Mouse (Mus musculus) effector memory CD4-positive, alpha-beta T cell, adult 5 months (primary cell): ENCODE results near the gene Vwa1. TPM values are rescaled to one million over a fixed set of nuclear protein-coding genes. Genes with fewer than 3 reads are reported as not detected.

ENCODE experiments used
- polyA plus RNA-seq: library from polyadenylated mRNA; unstranded; fragments of 100-300 nt; shearing (Covaris generic); gene quantifications from one replicate; pipeline ENCODE4 v1.2.1, GENCODE M21; 2017

Gene Vwa1
- polyA plus RNA-seq = 0.14 TPM

GRCm38 (mm10) chr4:155774280-155774754, at the start of gene Vwa1:
Vwa1 (minus strand) TSS chr4:155774698.

GRCm38 (mm10) chr4:155811929-155812664, 37.6 kb upstream of the Vwa1 start, which contains the start of gene Ccnl2:
Ccnl2 (plus strand) TSS chr4:155812489.

GRCm38 (mm10) chr4:155802741-155803339, 28.3 kb upstream of the Vwa1 start, which contains the start of gene Mrpl20:
Mrpl20 (plus strand) TSS chr4:155802878.

GRCm38 (mm10) chr4:155790021-155790489, 15.6 kb upstream of the Vwa1 start, which contains the start of gene Ankrd65:
Ankrd65 (plus strand) TSS chr4:155790439.

GRCm38 (mm10) chr4:155785819-155786218, 11.3 kb upstream of the Vwa1 start, which contains the start of gene Tmem88b:
Tmem88b (minus strand) TSS chr4:155785874.

GRCm38 (mm10) chr4:155760613-155761355, 13.7 kb downstream of the Vwa1 start, which contains the start of gene Atad3a:
Atad3a (minus strand) TSS chr4:155761093.

GRCm38 (mm10) chr4:155734350-155734941, 40.1 kb downstream of the Vwa1 start, which contains the start of gene Tmem240:
Tmem240 (plus strand) TSS chr4:155734800.

Other genes with a start within 250 kb of the Vwa1 start
- 98.5 TPM for gene Nadk, start 212.3 kb downstream of the Vwa1 start, polyA plus RNA-seq
- 25.6 TPM for gene Slc35e2, start 173.3 kb downstream of the Vwa1 start, polyA plus RNA-seq
- gene Cdk11b, start 149.8 kb downstream of the Vwa1 start, polyA plus RNA-seq = 793 TPM
- not detected for gene Gm10563, start 129.3 kb downstream of the Vwa1 start, polyA plus RNA-seq
- not detected for gene Mmp23, start 121.3 kb downstream of the Vwa1 start, polyA plus RNA-seq
- 48.6 TPM for gene Mib2, start 105.5 kb downstream of the Vwa1 start, polyA plus RNA-seq
- gene Fndc10, start 80.4 kb downstream of the Vwa1 start, polyA plus RNA-seq = 11.6 TPM
- gene Ssu72, start 69.9 kb downstream of the Vwa1 start, polyA plus RNA-seq = 83.3 TPM
- 0.11 TPM for gene Tmem240, start 39.9 kb downstream of the Vwa1 start, polyA plus RNA-seq
- 69.8 TPM for gene Atad3a, start 13.6 kb downstream of the Vwa1 start, polyA plus RNA-seq
- not detected for gene Tmem88b, start 11.2 kb upstream of the Vwa1 start, polyA plus RNA-seq
- gene Ankrd65, start 15.7 kb upstream of the Vwa1 start, polyA plus RNA-seq = not detected
- gene Mrpl20, start 28.2 kb upstream of the Vwa1 start, polyA plus RNA-seq = 52.7 TPM
- 336 TPM for gene Ccnl2, start 37.8 kb upstream of the Vwa1 start, polyA plus RNA-seq
- 103 TPM for gene Aurkaip1, start 56.6 kb upstream of the Vwa1 start, polyA plus RNA-seq
- 1.7 TPM for gene Mxra8, start 65.0 kb upstream of the Vwa1 start, polyA plus RNA-seq
- gene Dvl1, start 72.7 kb upstream of the Vwa1 start, polyA plus RNA-seq = 78.2 TPM
- 0.66 TPM for gene Tas1r3, start 88.7 kb upstream of the Vwa1 start, polyA plus RNA-seq
- 4.3 TPM for gene Cptp, start 94.7 kb upstream of the Vwa1 start, polyA plus RNA-seq
- gene Ints11, start 94.8 kb upstream of the Vwa1 start, polyA plus RNA-seq = 58.5 TPM
- 29.1 TPM for gene Pusl1, start 117.1 kb upstream of the Vwa1 start, polyA plus RNA-seq
- gene Acap3, start 117.1 kb upstream of the Vwa1 start, polyA plus RNA-seq = 29.0 TPM
- gene Ube2j2, start 169.1 kb upstream of the Vwa1 start, polyA plus RNA-seq = 163 TPM
- 4.2 TPM for gene C1qtnf12, start 187.6 kb upstream of the Vwa1 start, polyA plus RNA-seq
- gene B3galt6, start 218.0 kb upstream of the Vwa1 start, polyA plus RNA-seq = 7.5 TPM
- gene Sdf4, start 218.2 kb upstream of the Vwa1 start, polyA plus RNA-seq = 443 TPM
- 675 TPM for gene Tnfrsf4, start 239.1 kb upstream of the Vwa1 start, polyA plus RNA-seq